Mouse (Mus musculus): ENCODE measurements around the gene Ets1.

- no peak for TF ChIP-seq GATA1 (IDR thresholded peaks at IDR 0.05; ENCODE audit: borderline replicate concordance, low read length)
- no peak for TF ChIP-seq FLI1 (IDR thresholded peaks at IDR 0.05; ENCODE audit: low read length)
Measured at GRCm38 (mm10) chr9:32671970-32672859, 36.2 kb downstream of the Ets1 start.
